ENCODE assay signal across 12 mouse cellular contexts in the genomic region with DNA sequence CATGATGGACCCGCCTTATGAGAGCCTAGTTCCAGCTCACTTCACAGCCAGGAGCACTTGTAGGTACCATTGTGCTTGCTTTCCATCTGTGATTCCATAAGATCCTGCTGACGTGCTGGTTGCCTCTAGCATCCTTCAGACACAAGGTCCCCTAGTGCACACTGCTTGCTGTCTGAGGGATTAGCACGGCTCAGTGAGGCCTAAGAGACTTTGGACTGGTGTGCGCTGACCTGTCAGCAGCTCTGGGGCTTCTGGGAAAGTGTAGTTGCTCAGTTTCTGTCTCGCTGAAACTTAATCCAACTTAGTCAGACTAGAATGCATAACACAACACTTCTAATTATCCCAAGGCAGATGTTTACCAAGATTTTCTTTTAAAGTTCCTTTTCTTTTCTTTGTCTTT. TPM values are rescaled to one million over a fixed set of nuclear protein-coding genes. Genes with fewer than 3 reads are reported as not detected.
DNase-seq lines count a peak whose midpoint lies in the region; ATAC-seq and TF ChIP-seq lines count a peak whose summit lies in the region.
"Had no signal": no experiment of that assay in that cellular context is flagged by ENCODE, and none has a peak within 500 bp of the region (broad histone marks: within the 10 kb centered on the region; RNA-seq: fewer than 3 reads in every experiment).

No protein-coding gene starts in this region.

- H3K27ac ChIP-seq in hindbrain, embryonic 15.5 days (replicated peaks) = peak overlapping the region; percentile 1; the same call in 1 of the 2 replicates
- H3K27ac ChIP-seq in hindbrain, embryonic 12.5 days = no peak overlapping the region
- H3K27ac ChIP-seq in intestine, postnatal 0 days (ENCODE audit: low read depth, low read length) = peak overlapping the region; percentile 7; the same call in 1 of the 2 replicates
- H3K27ac ChIP-seq in midbrain, embryonic 12.5 days (replicated peaks) = peak overlapping the region; percentile 52; the same call in 1 of the 2 replicates
- H3K27ac ChIP-seq: lung, embryonic 15.5 days had no signal

- no peak for TF ChIP-seq POLR2A in brain, embryonic 14.5 days (IDR thresholded peaks at IDR 0.05; ENCODE audit: borderline replicate concordance, extremely low read depth, insufficient read depth, insufficient read length, poor library complexity, severe bottlenecking)

- H3K4me2 ChIP-seq in hindbrain, embryonic 15.5 days = peak overlapping the region; percentile 14; the same call in 1 of the 2 replicates
- no peak overlapping the region for H3K4me2 ChIP-seq in hindbrain, embryonic 12.5 days (replicated peaks)
- no peak overlapping the region for H3K4me2 ChIP-seq in intestine, postnatal 0 days (replicated peaks; ENCODE audit: low read depth)
- no peak overlapping the region for H3K4me2 ChIP-seq in midbrain, embryonic 12.5 days (replicated peaks)
- H3K4me2 ChIP-seq: lung, embryonic 15.5 days had no signal

- peaks cover 80% of the 10 kb centered on the region for H3K4me1 ChIP-seq in hindbrain, embryonic 15.5 days (replicated peaks)
- peaks cover 23% of the 10 kb centered on the region for H3K4me1 ChIP-seq in hindbrain, embryonic 12.5 days
- H3K4me1 ChIP-seq in intestine, postnatal 0 days (replicated peaks; ENCODE audit: control insufficient read depth, insufficient read depth, low read length) = no peaks in the 10 kb centered on the region
- H3K4me1 ChIP-seq in midbrain, embryonic 12.5 days = peaks cover 32% of the 10 kb centered on the region

- H3K4me3 ChIP-seq in hindbrain, embryonic 15.5 days = no peak overlapping the region
- no peak overlapping the region for H3K4me3 ChIP-seq in hindbrain, embryonic 12.5 days
- H3K4me3 ChIP-seq in intestine, postnatal 0 days (ENCODE audit: low read depth, low read length) = no peak overlapping the region
- H3K4me3 ChIP-seq in midbrain, embryonic 12.5 days = no peak overlapping the region
- H3K4me3 ChIP-seq: lung, embryonic 15.5 days; myocyte had no signal

- peaks cover 5% of the 10 kb centered on the region; the same call in 1 of the 2 replicates for H3K36me3 ChIP-seq in hindbrain, embryonic 15.5 days
- peaks cover 29% of the 10 kb centered on the region for H3K36me3 ChIP-seq in hindbrain, embryonic 12.5 days
- no peaks in the 10 kb centered on the region for H3K36me3 ChIP-seq in intestine, postnatal 0 days (ENCODE audit: control insufficient read depth, insufficient read depth)
- H3K36me3 ChIP-seq in midbrain, embryonic 12.5 days = peaks cover 22% of the 10 kb centered on the region
- H3K36me3 ChIP-seq: lung, embryonic 15.5 days had no signal

- no peak for TF ChIP-seq CTCF in brain, embryonic 14.5 days (IDR thresholded peaks at IDR 0.05; ENCODE audit: borderline replicate concordance, extremely low read depth, insufficient read depth, insufficient read length)
- TF ChIP-seq CTCF in intestine, postnatal 0 days (IDR thresholded peaks at IDR 0.05; ENCODE audit: low read depth) = no peak

- no peak overlapping the region for H3K9ac ChIP-seq in hindbrain, embryonic 15.5 days
- H3K9ac ChIP-seq in hindbrain, embryonic 12.5 days = no peak overlapping the region
- H3K9ac ChIP-seq in intestine, postnatal 0 days (ENCODE audit: low read depth, low read length) = no peak overlapping the region
- H3K9ac ChIP-seq in midbrain, embryonic 12.5 days (replicated peaks) = no peak overlapping the region
- H3K9ac ChIP-seq: lung, embryonic 15.5 days had no signal

- DNase-seq in brain, embryonic 14.5 days (ENCODE audit: low read depth) = peak; percentile 54
- DNase-seq in right cerebral cortex, adult 2 months (ENCODE audit: low spot score in 2 of 2) = no peak
- DNase-seq in right cerebral cortex, postnatal 10 days (ENCODE audit: low spot score in 2 of 2) = no peak
- DNase-seq in layer of hippocampus, adult 8-10 months (ENCODE audit: low spot score in 2 of 2) = no peak
- DNase-seq: heart, postnatal 10 days; thymus, adult 2 months had no signal

- WGBS in hindbrain, embryonic 15.5 days = 62% methylated on average over 5 of the region's 5 CpGs
- 63% methylated on average over 5 of the region's 5 CpGs for WGBS in hindbrain, embryonic 12.5 days
- WGBS in intestine, postnatal 0 days = 53% methylated on average over 5 of the region's 5 CpGs
- WGBS in midbrain, embryonic 12.5 days = 22% methylated on average over 5 of the region's 5 CpGs

- H3K9me3 ChIP-seq in hindbrain, embryonic 15.5 days = no peaks in the 10 kb centered on the region
- no peaks in the 10 kb centered on the region for H3K9me3 ChIP-seq in hindbrain, embryonic 12.5 days (replicated peaks)
- no peaks in the 10 kb centered on the region for H3K9me3 ChIP-seq in intestine, postnatal 0 days (ENCODE audit: control insufficient read depth)
- no peaks in the 10 kb centered on the region for H3K9me3 ChIP-seq in midbrain, embryonic 12.5 days
- H3K9me3 ChIP-seq: lung, embryonic 15.5 days had no signal

- no peaks in the 10 kb centered on the region for H3K27me3 ChIP-seq in hindbrain, embryonic 15.5 days
- H3K27me3 ChIP-seq in hindbrain, embryonic 12.5 days = no peaks in the 10 kb centered on the region
- H3K27me3 ChIP-seq in intestine, postnatal 0 days (replicated peaks; ENCODE audit: control insufficient read depth, insufficient read depth, low read length) = no peaks in the 10 kb centered on the region
- H3K27me3 ChIP-seq in midbrain, embryonic 12.5 days = peaks cover 2% of the 10 kb centered on the region; the same call in 1 of the 2 replicates
- H3K27me3 ChIP-seq: lung, embryonic 15.5 days had no signal

- no peak for ATAC-seq in hindbrain, embryonic 15.5 days (ENCODE audit: low FRiP score, low read depth)
- ATAC-seq in hindbrain, embryonic 12.5 days (ENCODE audit: low FRiP score) = no peak
- no peak for ATAC-seq in intestine, postnatal 0 days
- no peak for ATAC-seq in midbrain, embryonic 12.5 days (ENCODE audit: low FRiP score, low read depth)

RNA-seq across cellular contexts. Expression of a gene that starts 32.2 kb away (rescaled TPM):
- 24.0 and 24.9 TPM in 2 replicates for polyA plus RNA-seq in hindbrain, embryonic 15.5 days (2015; fragmentation: Nextera tagmentation; extraction: Ambion mirVana)
- polyA plus RNA-seq in hindbrain, embryonic 12.5 days (2016; fragmentation: Nextera tagmentation; extraction: Ambion mirVana) = 30.9 and 33.1 TPM in 2 replicates
- polyA plus RNA-seq in brain, embryonic 14.5 days (2012; rRNA removed) = 10.4 and 34.9 TPM in 2 replicates
- polyA plus RNA-seq in intestine, postnatal 0 days (2015; fragmentation: Nextera tagmentation; extraction: Ambion mirVana) = 0.87 and 1.1 TPM in 2 replicates
- 26.2 and 30.2 TPM in 2 replicates for polyA plus RNA-seq in midbrain, embryonic 12.5 days (2016; fragmentation: Nextera tagmentation; extraction: Ambion mirVana)
- 10 to 100 TPM; 45.9 to 69.4 (median 55.7) TPM for total RNA-seq in layer of hippocampus, adult 8-10 months (2022)

RNA-seq across cellular contexts. Expression of a gene that starts 34.7 kb away (rescaled TPM):
- 29.4 and 32.6 TPM in 2 replicates for polyA plus RNA-seq in hindbrain, embryonic 15.5 days (2015; fragmentation: Nextera tagmentation; extraction: Ambion mirVana)
- polyA plus RNA-seq in hindbrain, embryonic 12.5 days (2016; fragmentation: Nextera tagmentation; extraction: Ambion mirVana) = 27.3 and 27.7 TPM in 2 replicates
- 13.5 and 18.3 TPM in 2 replicates for polyA plus RNA-seq in brain, embryonic 14.5 days (2012; rRNA removed)
- 7.5 and 8.8 TPM in 2 replicates for polyA plus RNA-seq in intestine, postnatal 0 days (2015; fragmentation: Nextera tagmentation; extraction: Ambion mirVana)
- 26.6 and 27.3 TPM in 2 replicates for polyA plus RNA-seq in midbrain, embryonic 12.5 days (2016; fragmentation: Nextera tagmentation; extraction: Ambion mirVana)
- 10 to 100 TPM; 19.5 to 23.2 (median 22.3) TPM for total RNA-seq in layer of hippocampus, adult 8-10 months (2022)

RNA-seq across cellular contexts. Expression of a gene that starts 44.7 kb away (rescaled TPM):
- polyA plus RNA-seq in hindbrain, embryonic 15.5 days (2015; fragmentation: Nextera tagmentation; extraction: Ambion mirVana) = 47.3 and 50.1 TPM in 2 replicates
- polyA plus RNA-seq in hindbrain, embryonic 12.5 days (2016; fragmentation: Nextera tagmentation; extraction: Ambion mirVana) = 63.2 and 63.4 TPM in 2 replicates
- polyA plus RNA-seq in brain, embryonic 14.5 days (2012; rRNA removed) = 44.4 and 44.8 TPM in 2 replicates
- 69.4 and 77.9 TPM in 2 replicates for polyA plus RNA-seq in intestine, postnatal 0 days (2015; fragmentation: Nextera tagmentation; extraction: Ambion mirVana)
- 65.7 and 69.6 TPM in 2 replicates for polyA plus RNA-seq in midbrain, embryonic 12.5 days (2016; fragmentation: Nextera tagmentation; extraction: Ambion mirVana)
- 10 to 100 TPM; 32.5 to 39.5 (median 34.1) TPM for total RNA-seq in layer of hippocampus, adult 8-10 months (2022)

RNA-seq across cellular contexts. Expression of a gene that starts 46.5 kb away (rescaled TPM):
- polyA plus RNA-seq in hindbrain, embryonic 15.5 days (2015; fragmentation: Nextera tagmentation; extraction: Ambion mirVana) = 7.3 and 7.9 TPM in 2 replicates
- 9.4 and 10.1 TPM in 2 replicates for polyA plus RNA-seq in hindbrain, embryonic 12.5 days (2016; fragmentation: Nextera tagmentation; extraction: Ambion mirVana)
- polyA plus RNA-seq in brain, embryonic 14.5 days (2012; rRNA removed) = 13.6 and 20.6 TPM in 2 replicates
- polyA plus RNA-seq in intestine, postnatal 0 days (2015; fragmentation: Nextera tagmentation; extraction: Ambion mirVana) = 75.3 and 81.5 TPM in 2 replicates
- 8.2 and 10.9 TPM in 2 replicates for polyA plus RNA-seq in midbrain, embryonic 12.5 days (2016; fragmentation: Nextera tagmentation; extraction: Ambion mirVana)
- total RNA-seq in layer of hippocampus, adult 8-10 months (2022) = 10 to 100 TPM; 10.8 to 20.7 (median 14.8) TPM

RNA-seq across cellular contexts. Expression of a gene that starts 56.8 kb away (rescaled TPM):
- 33.6 and 40.7 TPM in 2 replicates for polyA plus RNA-seq in hindbrain, embryonic 15.5 days (2015; fragmentation: Nextera tagmentation; extraction: Ambion mirVana)
- polyA plus RNA-seq in hindbrain, embryonic 12.5 days (2016; fragmentation: Nextera tagmentation; extraction: Ambion mirVana) = 10.5 and 11.5 TPM in 2 replicates
- polyA plus RNA-seq in brain, embryonic 14.5 days (2012; rRNA removed) = 147 and 155 TPM in 2 replicates
- 0.90 and 0.93 TPM in 2 replicates for polyA plus RNA-seq in intestine, postnatal 0 days (2015; fragmentation: Nextera tagmentation; extraction: Ambion mirVana)
- polyA plus RNA-seq in midbrain, embryonic 12.5 days (2016; fragmentation: Nextera tagmentation; extraction: Ambion mirVana) = 7.2 and 9.9 TPM in 2 replicates
- 100 to 1,000 TPM; 361 to 416 (median 386) TPM for total RNA-seq in layer of hippocampus, adult 8-10 months (2022)
- polyA plus RNA-seq: myocyte had no signal
